Mouse (Mus musculus) kidney, postnatal 36 days (tissue): ENCODE data around the gene Slc11a1.

Source experiments
- DNase-seq, 2 experiments: peaks; one replicate each; pipeline ENCODE4 v3.0.0; 2021 to 2022; ENCODE audit warnings: mixed read lengths in 2 of 2

Slc11a1 gene

GRCm38 (mm10) chr1:74412711-74413110 is 37.7 kb downstream of the Slc11a1 start:
- DNase-seq = no peak

GRCm38 (mm10) chr1:74415143-74415542 is 40.1 kb downstream of the Slc11a1 start:
- peak; percentile 66 to 77 for DNase-seq

- peak; percentile 38 to 53 for DNase-seq
Observed at GRCm38 (mm10) chr1:74418747-74419439, 43.9 kb downstream of the Slc11a1 start.

GRCm38 (mm10) chr1:74419440-74419794 is 44.4 kb downstream of the Slc11a1 start:
- no peak for DNase-seq

GRCm38 (mm10) chr1:74423147-74423546 is 48.2 kb downstream of the Slc11a1 start:
- no peak for DNase-seq

GRCm38 (mm10) chr1:74425845-74426244 is 50.9 kb downstream of the Slc11a1 start:
- DNase-seq = no peak

DNA sequence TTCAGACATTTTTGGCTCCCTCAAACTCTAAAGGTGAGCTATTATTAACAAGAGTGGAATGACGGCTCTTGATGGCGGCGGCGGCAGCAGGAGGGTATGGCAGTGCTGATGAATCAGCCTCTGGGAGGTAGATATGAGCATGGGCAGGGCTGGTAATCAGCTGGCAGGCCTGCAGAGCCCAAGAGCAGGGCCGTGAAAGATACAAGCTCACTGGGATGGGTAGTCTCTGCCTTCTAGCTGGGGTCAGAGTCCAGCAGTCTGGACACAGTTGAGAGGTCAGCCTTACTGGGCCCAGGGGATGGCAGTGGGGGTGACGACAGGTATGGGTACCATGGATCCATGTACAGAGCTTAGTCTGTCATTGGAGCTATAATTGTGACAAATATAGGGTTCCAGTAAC is 58.2 kb downstream of the Slc11a1 start:
- DNase-seq = peak; percentile 46 to 58

- peak; percentile 18 to 36 for DNase-seq
Observed at GRCm38 (mm10) chr1:74434596-74434995, 59.6 kb downstream of the Slc11a1 start.

GRCm38 (mm10) chr1:74435563-74435962 is 60.6 kb downstream of the Slc11a1 start:
- no peak for DNase-seq
